26 mouse cellular contexts compared by ENCODE assay signal in genomic region chr5:136955622-136956021, GRCm38 (mm10). TPM values are rescaled to one million over a fixed set of nuclear protein-coding genes. Genes with fewer than 3 reads are reported as not detected.
A peak's percentile ranks its signal among the peaks of the same experiment; 100 is the strongest.
DNase-seq lines count a peak whose midpoint lies in the region; ATAC-seq and TF ChIP-seq lines count a peak whose summit lies in the region.
"Had no signal": no experiment of that assay in that cellular context is flagged by ENCODE, and none has a peak within 500 bp of the region (broad histone marks: within the 10 kb centered on the region; RNA-seq: fewer than 3 reads in every experiment).

No protein-coding gene starts in this region.

- no peaks in the 10 kb centered on the region for H3K36me3 ChIP-seq in kidney, adult 2 months (ENCODE audit: control insufficient read depth, insufficient read depth, low read length)
- H3K36me3 ChIP-seq in neural tube, embryonic 11.5 days (ENCODE audit: control insufficient read depth, insufficient read depth, low read length) = no peaks in the 10 kb centered on the region
- peaks cover 11% of the 10 kb centered on the region; the same call in 1 of the 2 replicates for H3K36me3 ChIP-seq in neural tube, embryonic 15.5 days

- H3K9me3 ChIP-seq in neural tube, embryonic 11.5 days (ENCODE audit: control insufficient read depth, low read length) = no peaks in the 10 kb centered on the region
- H3K9me3 ChIP-seq in neural tube, embryonic 15.5 days (replicated peaks) = no peaks in the 10 kb centered on the region
- H3K9me3 ChIP-seq: embryonic facial prominence, embryonic 12.5 days; embryonic facial prominence, embryonic 15.5 days; hindbrain, embryonic 12.5 days; hindbrain, embryonic 15.5 days had no signal

- DNase-seq in kidney, adult 2 months = peak; percentile 46
- no peak for DNase-seq in kidney, postnatal 10 days
- peak; percentile 6 for DNase-seq in neural tube, embryonic 11.5 days (ENCODE audit: low spot score)
- DNase-seq in R1 (ENCODE audit: low read depth, low spot score) = peak; percentile 73
- no peak for DNase-seq in left cerebral cortex, adult 2 months (ENCODE audit: extremely low spot score in 1 of 2, low spot score in 2 of 2)
- no peak for DNase-seq in thymus, postnatal 14 days
- DNase-seq: adrenal gland, adult 8-10 months; adrenal gland, postnatal 25 days; cerebellum, adult 18-20 months; cerebellum, adult 9-10 months; cerebellum, postnatal 25 days; forebrain, postnatal 0 days; gastrocnemius, adult 2 months; gastrocnemius, postnatal 14 days; heart, adult 11 months had no signal

- H3K4me3 ChIP-seq in kidney, adult 2 months (ENCODE audit: insufficient read depth, low read depth, low read length) = no peak overlapping the region
- H3K4me3 ChIP-seq in neural tube, embryonic 11.5 days (ENCODE audit: low read depth, low read length) = no peak overlapping the region
- no peak overlapping the region for H3K4me3 ChIP-seq in neural tube, embryonic 15.5 days (replicated peaks)
- H3K4me3 ChIP-seq in left cerebral cortex, adult 2 months = no peak overlapping the region
- H3K4me3 ChIP-seq: embryonic facial prominence, embryonic 12.5 days; embryonic facial prominence, embryonic 15.5 days; gastrocnemius, adult 2 months; hindbrain, embryonic 12.5 days; hindbrain, embryonic 15.5 days had no signal

- no peak overlapping the region for H3K9ac ChIP-seq in neural tube, embryonic 11.5 days (ENCODE audit: low read length)
- H3K9ac ChIP-seq in neural tube, embryonic 15.5 days (replicated peaks) = no peak overlapping the region
- H3K9ac ChIP-seq: embryonic facial prominence, embryonic 12.5 days; embryonic facial prominence, embryonic 15.5 days; forebrain, postnatal 0 days; hindbrain, embryonic 12.5 days; hindbrain, embryonic 15.5 days had no signal

- H3K27ac ChIP-seq in kidney, adult 2 months (ENCODE audit: insufficient read depth, low read depth, low read length) = no peak overlapping the region
- H3K27ac ChIP-seq in neural tube, embryonic 11.5 days (ENCODE audit: low read depth, low read length) = no peak overlapping the region
- H3K27ac ChIP-seq in neural tube, embryonic 15.5 days (replicated peaks) = no peak overlapping the region
- no peak overlapping the region for H3K27ac ChIP-seq in left cerebral cortex, adult 2 months
- H3K27ac ChIP-seq: embryonic facial prominence, embryonic 12.5 days; embryonic facial prominence, embryonic 15.5 days; gastrocnemius, adult 2 months; hindbrain, embryonic 12.5 days; hindbrain, embryonic 15.5 days had no signal

- no peaks in the 10 kb centered on the region for H3K27me3 ChIP-seq in kidney, adult 2 months (replicated peaks; ENCODE audit: control insufficient read depth, insufficient read depth, low read length)
- H3K27me3 ChIP-seq in neural tube, embryonic 11.5 days (ENCODE audit: control insufficient read depth, insufficient read depth, low read length) = no peaks in the 10 kb centered on the region
- H3K27me3 ChIP-seq in neural tube, embryonic 15.5 days (replicated peaks) = no peaks in the 10 kb centered on the region
- H3K27me3 ChIP-seq: embryonic facial prominence, embryonic 12.5 days; embryonic facial prominence, embryonic 15.5 days; hindbrain, embryonic 12.5 days; hindbrain, embryonic 15.5 days; Patski had no signal

- H3K4me1 ChIP-seq in kidney, adult 2 months (ENCODE audit: control insufficient read depth, insufficient read depth, low read length) = peaks cover 21% of the 10 kb centered on the region
- peaks cover 4% of the 10 kb centered on the region for H3K4me1 ChIP-seq in neural tube, embryonic 11.5 days (ENCODE audit: control insufficient read depth, insufficient read depth, low read length)
- H3K4me1 ChIP-seq in neural tube, embryonic 15.5 days = peaks cover 38% of the 10 kb centered on the region

- no peak for TF ChIP-seq POLR2A in kidney, adult 2 months (IDR thresholded peaks at IDR 0.05; ENCODE audit: low read depth, low read length)

- ATAC-seq in neural tube, embryonic 11.5 days (ENCODE audit: insufficient read depth, low FRiP score, low TSS enrichment) = no peak
- no peak for ATAC-seq in neural tube, embryonic 15.5 days (ENCODE audit: low FRiP score)
- ATAC-seq: activated CD4-positive, CD25-positive, alpha-beta regulatory T cell, adult 4 months; CD4-positive, CD25-positive, alpha-beta regulatory T cell, adult 4 months; forebrain, embryonic 14.5 days; forebrain, postnatal 0 days; Patski had no signal

- WGBS in kidney, adult 2 months = 59% methylated on average over 4 of the region's 4 CpGs
- 87% methylated on average over 4 of the region's 4 CpGs for WGBS in neural tube, embryonic 11.5 days
- 85% methylated on average over 4 of the region's 4 CpGs for WGBS in neural tube, embryonic 15.5 days

- H3K4me2 ChIP-seq in neural tube, embryonic 11.5 days (ENCODE audit: low read depth) = no peak overlapping the region
- H3K4me2 ChIP-seq in neural tube, embryonic 15.5 days = no peak overlapping the region
- H3K4me2 ChIP-seq: embryonic facial prominence, embryonic 12.5 days; embryonic facial prominence, embryonic 15.5 days; heart, embryonic 11.5 days; hindbrain, embryonic 12.5 days; hindbrain, embryonic 15.5 days had no signal

- intact Hi-C loops in left cerebral cortex, adult 2 months (cut with DNase I) = no loop called here

- no peak for TF ChIP-seq CTCF in kidney, adult 2 months (conservative IDR thresholded peaks at IDR 0.05; ENCODE audit: insufficient read depth, insufficient read length, low read depth, low read length)
- TF ChIP-seq CTCF in left cerebral cortex, adult 2 months (IDR thresholded peaks at IDR 0.05) = no peak

RNA-seq across cellular contexts. Expression of gene Fis1, which starts 2.5 kb away (rescaled TPM):
- polyA plus RNA-seq in kidney, adult 2 months (2012; rRNA removed) = 276 and 313 TPM in 2 replicates
- polyA plus RNA-seq in neural tube, embryonic 11.5 days (2014; fragmentation: Nextera tagmentation; extraction: Ambion mirVana) = 285 and 320 TPM in 2 replicates
- polyA plus RNA-seq in neural tube, embryonic 15.5 days (2015; fragmentation: Nextera tagmentation; extraction: Ambion mirVana) = 339 and 354 TPM in 2 replicates
- 100 to 1,000 TPM; 256 to 271 TPM for total RNA-seq in left cerebral cortex, adult 2 months (2021)

RNA-seq across cellular contexts. Expression of gene Cldn15, which starts 10.8 kb away (rescaled TPM):
- polyA plus RNA-seq in kidney, adult 2 months (2012; rRNA removed) = 28.2 and 33.1 TPM in 2 replicates
- polyA plus RNA-seq in neural tube, embryonic 11.5 days (2014; fragmentation: Nextera tagmentation; extraction: Ambion mirVana) = not detected in 2 replicates
- 0.67 and 1.0 TPM in 2 replicates for polyA plus RNA-seq in neural tube, embryonic 15.5 days (2015; fragmentation: Nextera tagmentation; extraction: Ambion mirVana)
- under 1 TPM; 0.30 to 0.32 TPM for total RNA-seq in left cerebral cortex, adult 2 months (2021)
- polyA plus RNA-seq: activated CD4-positive, CD25-positive, alpha-beta regulatory T cell, adult 4 months; forebrain, embryonic 11.5 days; forebrain, embryonic 14.5 days had no signal

RNA-seq across cellular contexts. Expression of gene Plod3, which starts 31.2 kb away (rescaled TPM):
- 44.0 and 46.9 TPM in 2 replicates for polyA plus RNA-seq in kidney, adult 2 months (2012; rRNA removed)
- polyA plus RNA-seq in neural tube, embryonic 11.5 days (2014; fragmentation: Nextera tagmentation; extraction: Ambion mirVana) = 31.8 and 34.8 TPM in 2 replicates
- 36.4 and 39.0 TPM in 2 replicates for polyA plus RNA-seq in neural tube, embryonic 15.5 days (2015; fragmentation: Nextera tagmentation; extraction: Ambion mirVana)
- 10 to 100 TPM; 38.7 to 39.1 TPM for total RNA-seq in left cerebral cortex, adult 2 months (2021)

RNA-seq across cellular contexts. Expression of gene Znhit1, which starts 32.2 kb away (rescaled TPM):
- 99.7 and 105 TPM in 2 replicates for polyA plus RNA-seq in kidney, adult 2 months (2012; rRNA removed)
- 103 and 106 TPM in 2 replicates for polyA plus RNA-seq in neural tube, embryonic 11.5 days (2014; fragmentation: Nextera tagmentation; extraction: Ambion mirVana)
- polyA plus RNA-seq in neural tube, embryonic 15.5 days (2015; fragmentation: Nextera tagmentation; extraction: Ambion mirVana) = 126 and 137 TPM in 2 replicates
- total RNA-seq in left cerebral cortex, adult 2 months (2021) = 10 to 100 TPM; 82.0 to 91.0 TPM

RNA-seq across cellular contexts. Expression of gene Ift22, which starts 47.7 kb away (rescaled TPM):
- 23.3 and 26.5 TPM in 2 replicates for polyA plus RNA-seq in kidney, adult 2 months (2012; rRNA removed)
- 97.4 and 110 TPM in 2 replicates for polyA plus RNA-seq in neural tube, embryonic 11.5 days (2014; fragmentation: Nextera tagmentation; extraction: Ambion mirVana)
- 106 and 115 TPM in 2 replicates for polyA plus RNA-seq in neural tube, embryonic 15.5 days (2015; fragmentation: Nextera tagmentation; extraction: Ambion mirVana)
- 10 to 100 TPM; 94.8 to 95.0 TPM for total RNA-seq in left cerebral cortex, adult 2 months (2021)

Comparison
In these comparisons a context has a peak if more than half of its experiments do, and no peak if none do; other contexts are left out.
1. DNase-seq: peak in kidney, adult 2 months (single experiment), neural tube, embryonic 11.5 days (single experiment) and R1 (single experiment); none in kidney, postnatal 10 days (single experiment), left cerebral cortex, adult 2 months (0 of 2) and thymus, postnatal 14 days (single experiment).
2. RNA of gene Cldn15, which starts 10.8 kb away (polyA plus RNA-seq): 28.2 to 33.1 TPM in kidney, adult 2 months; 0.67 to 1.0 TPM in neural tube, embryonic 15.5 days and not detected in neural tube, embryonic 11.5 days; every median in the first group is over 10 times any median in the second.